Mouse (Mus musculus): ENCODE results near the gene Flnc.
"Not testable (repeated sequence)": the region's sequence is repeated elsewhere in the genome, so short reads cannot be mapped to it uniquely, and the experiment has no call there.

The Flnc gene

GRCm38 (mm10) chr6:29433038-29433803, at the start of gene Flnc:
Flnc (plus strand) TSS chr6:29433256.
- no peak for DNase-seq (ENCODE audit: low read depth)

GRCm38 (mm10) chr6:29388052-29388518, 45.0 kb upstream of the Flnc start, which contains the start of gene Opn1sw:
Opn1sw (minus strand) TSS chr6:29388468.
- peak; percentile 88 for DNase-seq (ENCODE audit: low read depth)

- peak; percentile 91 for DNase-seq (ENCODE audit: low read depth)
Observed at GRCm38 (mm10) chr6:29388606-29389080, 44.4 kb upstream of the Flnc start.

GRCm38 (mm10) chr6:29389425-29389824, 43.6 kb upstream of the Flnc start:
- DNase-seq (ENCODE audit: low read depth): no peak

GRCm38 (mm10) chr6:29390500-29390899, 42.6 kb upstream of the Flnc start:
- not testable (repeated sequence) for DNase-seq (ENCODE audit: low read depth)

- not testable (repeated sequence) for DNase-seq (ENCODE audit: low read depth)
Observed at GRCm38 (mm10) chr6:29391241-29391640, 41.8 kb upstream of the Flnc start.

GRCm38 (mm10) chr6:29391802-29392201, 41.3 kb upstream of the Flnc start:
- DNase-seq (ENCODE audit: low read depth): peak; percentile 22

- no peak for DNase-seq (ENCODE audit: low read depth)
Observed at GRCm38 (mm10) chr6:29394286-29394685, 38.8 kb upstream of the Flnc start.

- no peak for DNase-seq (ENCODE audit: low read depth)
Observed at GRCm38 (mm10) chr6:29395910-29396713, 36.9 kb upstream of the Flnc start, which contains the start of gene Ccdc136. Ccdc136 (plus strand) TSS chr6:29396309.

- DNase-seq (ENCODE audit: low read depth): no peak
Observed at GRCm38 (mm10) chr6:29396714-29397540, 36.1 kb upstream of the Flnc start.

- no peak for DNase-seq (ENCODE audit: low read depth)
Observed at GRCm38 (mm10) chr6:29397575-29397974, 35.5 kb upstream of the Flnc start.

- no peak for DNase-seq (ENCODE audit: low read depth)
Observed at GRCm38 (mm10) chr6:29399851-29400250, 33.2 kb upstream of the Flnc start.

- DNase-seq (ENCODE audit: low read depth): no peak
Observed at GRCm38 (mm10) chr6:29402693-29403342, 30.2 kb upstream of the Flnc start.

- DNase-seq (ENCODE audit: low read depth): no peak
Observed at GRCm38 (mm10) chr6:29406412-29406811, 26.6 kb upstream of the Flnc start.

GRCm38 (mm10) chr6:29415446-29415845, 17.6 kb upstream of the Flnc start:
- no peak for DNase-seq (ENCODE audit: low read depth)

GRCm38 (mm10) chr6:29420596-29420995, 12.5 kb upstream of the Flnc start:
- DNase-seq (ENCODE audit: low read depth): no peak

GRCm38 (mm10) chr6:29425118-29425517, 7.9 kb upstream of the Flnc start:
- DNase-seq (ENCODE audit: low read depth): no peak

- DNase-seq (ENCODE audit: low read depth): no peak
Observed at GRCm38 (mm10) chr6:29426331-29426730, 6.7 kb upstream of the Flnc start.

GRCm38 (mm10) chr6:29428171-29428570, 4.9 kb upstream of the Flnc start:
- DNase-seq (ENCODE audit: low read depth): no peak

- no peak for DNase-seq (ENCODE audit: low read depth)
Observed at GRCm38 (mm10) chr6:29430681-29431420, 2.2 kb upstream of the Flnc start.

- DNase-seq (ENCODE audit: low read depth): no peak
Observed at GRCm38 (mm10) chr6:29431473-29431872, 1.6 kb upstream of the Flnc start.

All from 416B (cell line).